Mouse (Mus musculus) fibroblast of lung, adult 2 months (primary cell): ENCODE measurements around the gene Crb2.
A peak's percentile ranks its signal among the peaks of the same experiment; 100 is the strongest.

Experiments
- DNase-seq: peaks from one replicate; pipeline ENCODE4 v3.0.0-alpha.2; 2011; ENCODE audit warnings: low read depth

Gene Crb2

GRCm38 (mm10) chr2:37767080-37767547 lies 8.9 kb upstream of the Crb2 start:
- DNase-seq: no peak

GRCm38 (mm10) chr2:37767739-37768138 lies 8.3 kb upstream of the Crb2 start:
- no peak for DNase-seq

- DNase-seq: peak; percentile 98
Measured at GRCm38 (mm10) chr2:37768903-37769302, 7.1 kb upstream of the Crb2 start.

- DNase-seq: peak; percentile 65
Measured at GRCm38 (mm10) chr2:37769793-37770192, 6.3 kb upstream of the Crb2 start.

- DNase-seq: peak; percentile 66
Measured at GRCm38 (mm10) chr2:37771618-37772285, 4.3 kb upstream of the Crb2 start.

GRCm38 (mm10) chr2:37774571-37774970 lies 1.5 kb upstream of the Crb2 start:
- DNase-seq: no peak

- DNase-seq: no peak
Measured at GRCm38 (mm10) chr2:37776611-37777411, 762 bp downstream of the Crb2 start.

- no peak for DNase-seq
Measured at GRCm38 (mm10) chr2:37777958-37778720, 2.1 kb downstream of the Crb2 start.

GRCm38 (mm10) chr2:37780270-37780929 lies 4.4 kb downstream of the Crb2 start:
- DNase-seq: no peak

GRCm38 (mm10) chr2:37781421-37781820 lies 5.4 kb downstream of the Crb2 start:
- no peak for DNase-seq

- no peak for DNase-seq
Measured at GRCm38 (mm10) chr2:37782002-37782401, 6.0 kb downstream of the Crb2 start.

- DNase-seq: no peak
Measured at GRCm38 (mm10) chr2:37784473-37784872, 8.4 kb downstream of the Crb2 start.

GRCm38 (mm10) chr2:37786461-37786860 lies 10.4 kb downstream of the Crb2 start:
- no peak for DNase-seq

- no peak for DNase-seq
Measured at GRCm38 (mm10) chr2:37788176-37788962, 12.3 kb downstream of the Crb2 start.

- DNase-seq: no peak
Measured at GRCm38 (mm10) chr2:37789029-37789428, 13.0 kb downstream of the Crb2 start.

GRCm38 (mm10) chr2:37789995-37790394 lies 13.9 kb downstream of the Crb2 start:
- DNase-seq: no peak

GRCm38 (mm10) chr2:37790738-37791137 lies 14.7 kb downstream of the Crb2 start:
- no peak for DNase-seq

GRCm38 (mm10) chr2:37791340-37791739 lies 15.3 kb downstream of the Crb2 start:
- no peak for DNase-seq

GRCm38 (mm10) chr2:37796021-37796420 lies 20.0 kb downstream of the Crb2 start:
- DNase-seq: no peak

GRCm38 (mm10) chr2:37797046-37797445 lies 21.0 kb downstream of the Crb2 start:
- no peak for DNase-seq

GRCm38 (mm10) chr2:37799137-37799536 lies 23.1 kb downstream of the Crb2 start:
- no peak for DNase-seq
